Mouse (Mus musculus) stomach, postnatal 0 days (tissue): ENCODE measurements around the gene Orc5. TPM values are rescaled to one million over a fixed set of nuclear protein-coding genes. Genes with fewer than 3 reads are reported as not detected.

Experiments
- ATAC-seq: fragments of 200-750 bp; cut with Nextera tagmentation; 2 replicates; pipeline ENCODE4 v1.8.0; 2017; ENCODE audit not compliant: low FRiP score, low TSS enrichment
- DNase-seq: peaks from one replicate; pipeline ENCODE4 v3.0.0-alpha.2; 2016; ENCODE audit warnings: low spot score
- H3K27ac ChIP-seq: fragments of 300-500 bp; sonication (generic); replicated peaks from 2 replicates; pipeline ENCODE4 v1.5.1; 2014; ENCODE audit warnings: mild to moderate bottlenecking, control low read depth
- H3K27me3 ChIP-seq: fragments of 300-500 bp; sonication (generic); 2 replicates; pipeline ENCODE4 v1.6.1; 2014; ENCODE audit warnings: low read length; ENCODE audit not compliant: control insufficient read depth, insufficient read depth
- H3K36me3 ChIP-seq: fragments of 300-500 bp; sonication (generic); 2 replicates; pipeline ENCODE4 v1.6.1; 2014; ENCODE audit warnings: low read length, mixed read lengths; ENCODE audit not compliant: control insufficient read depth, insufficient read depth
- H3K4me1 ChIP-seq: fragments of 300-500 bp; sonication (generic); replicated peaks from 2 replicates; pipeline ENCODE4 v1.6.1; 2014; ENCODE audit warnings: antibody characterized with exemption; ENCODE audit not compliant: control insufficient read depth, insufficient read depth
- H3K4me2 ChIP-seq: fragments of 300-500 bp; sonication (generic); replicated peaks from 2 replicates; pipeline ENCODE4 v1.6.1; 2014; ENCODE audit warnings: low read depth, mild to moderate bottlenecking, control low read depth, moderate library complexity
- H3K4me3 ChIP-seq: fragments of 300-500 bp; sonication (generic); 2 replicates; pipeline ENCODE4 v1.5.1; 2014; ENCODE audit warnings: low read depth, low read length, control low read depth
- H3K9ac ChIP-seq: fragments of 300-500 bp; sonication (generic); 2 replicates; pipeline ENCODE4 v1.6.1; 2014; ENCODE audit warnings: mild to moderate bottlenecking, low read length, control low read depth, mixed read lengths
- H3K9me3 ChIP-seq: fragments of 300-500 bp; sonication (generic); 2 replicates; pipeline ENCODE4 v1.6.1; 2016; ENCODE audit warnings: low read length; ENCODE audit not compliant: control insufficient read depth
- CTCF ChIP-seq: IDR thresholded peaks from 2 replicates; pipeline ENCODE4 v1.5.1; 2016; ENCODE audit warnings: antibody characterized with exemption, low read depth, mild to moderate bottlenecking, moderate library complexity
- EP300 ChIP-seq: optimal IDR thresholded peaks from 2 replicates; pipeline ENCODE3; 2016; ENCODE audit warnings: antibody characterized with exemption
- WGBS: fragments of 180-500 bp; shearing (Covaris S2); extraction: QIAGEN DNeasy Blood & Tissue Kit; methylation state at CpG from one replicate; pipeline ENCODE4 v1.1.7; 2014; 5-methylcytosine and 5-hydroxymethylcytosine counted together
- polyA plus RNA-seq: library from polyadenylated mRNA; unstranded; fragments of >200 nt; fragmentation: Nextera tagmentation; extraction: Ambion mirVana; gene quantifications from 2 replicates; pipeline ENCODE4 v1.2.1, GENCODE M21; 2015

The Orc5 gene
- polyA plus RNA-seq, 1 experiment from 2014 or later: 21.6 TPM

DNA sequence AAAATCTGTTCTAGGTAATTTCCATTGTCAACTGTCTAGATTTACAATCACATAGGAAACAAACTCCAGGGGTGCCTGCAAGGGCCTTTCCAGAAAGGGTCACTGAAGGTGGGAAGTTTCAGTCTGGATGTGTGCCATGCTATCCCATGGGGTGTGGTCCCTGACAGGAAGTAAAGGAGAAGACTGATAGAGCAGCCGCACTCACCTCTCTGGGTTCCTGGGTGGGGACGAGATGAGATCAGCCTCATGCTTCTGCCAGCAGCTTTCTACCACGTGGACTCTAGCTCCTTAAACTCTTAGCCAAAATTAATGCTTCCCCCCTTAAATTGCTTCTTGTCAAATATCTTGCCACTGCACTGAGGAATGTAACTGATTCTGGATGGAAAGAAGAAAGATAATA is 100.7 kb downstream of the Orc5 start:
- TF ChIP-seq CTCF (no peak), EP300 (no peak)

More for the DNA sequence above, 100.7 kb downstream of the Orc5 start:
- Histone ChIP-seq H3K27ac (no peak overlapping the region), H3K36me3 (no peaks in the 10 kb centered on the region), H3K4me1 (no peaks in the 10 kb centered on the region), H3K27me3 (no peaks in the 10 kb centered on the region), H3K4me3 (no peak overlapping the region), H3K9ac (no peak overlapping the region), H3K4me2 (no peak overlapping the region), H3K9me3 (no peaks in the 10 kb centered on the region)
- WGBS: 56% methylated on average over 3 of the region's 3 CpGs
- DNase-seq: no peak
- ATAC-seq: no peak

Other genes starting within 250 kb of the Orc5 start
- gene Reln, start 205.7 kb downstream of the Orc5 start, polyA plus RNA-seq: 1.6 and 1.8 TPM in 2 replicates
- gene Lhfpl3, start 195.6 kb upstream of the Orc5 start, polyA plus RNA-seq: 0.23 and 0.25 TPM in 2 replicates